Mouse (Mus musculus) bone marrow, adult 2 months (tissue): Measurements from ENCODE around the gene Cad.

Experiments used
- CTCF ChIP-seq: fragments of 200-500 bp; IDR thresholded peaks from 2 replicates; pipeline ENCODE4 v1.5.1; 2011; ENCODE audit warnings: low read length, control low read depth; ENCODE audit not compliant: control insufficient read depth, insufficient read depth
- POLR2A ChIP-seq: fragments of 200-500 bp; IDR thresholded peaks from 2 replicates; pipeline ENCODE4 v1.6.1; 2011; ENCODE audit warnings: low read depth, mild to moderate bottlenecking, control low read depth, low read length, borderline replicate concordance; ENCODE audit not compliant: control insufficient read depth

DNA sequence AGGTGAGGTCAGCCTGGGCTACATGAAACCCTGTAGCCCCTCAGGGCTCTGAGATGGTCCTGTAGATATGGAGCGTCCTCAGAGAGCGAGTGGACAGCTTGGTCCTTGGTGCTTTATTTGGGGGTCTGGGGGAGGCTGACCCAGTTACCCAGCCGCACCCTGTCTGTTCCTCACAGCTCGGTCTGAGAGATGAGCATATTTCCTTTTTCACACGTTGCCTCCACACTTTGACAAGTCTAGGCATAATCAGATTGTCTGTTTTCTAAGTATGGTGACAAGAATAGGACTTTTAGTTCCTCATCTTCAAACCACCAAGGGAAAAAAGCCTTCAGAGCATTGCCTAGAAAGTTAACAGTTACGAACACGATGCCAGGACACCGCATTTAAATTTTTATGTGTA, 66.5 kb downstream of the Cad start:
- no peak for TF ChIP-seq POLR2A
- no peak for TF ChIP-seq CTCF
